Mouse (Mus musculus) liver, embryonic 16.5 days (tissue): ENCODE data around the gene Celf3. TPM values are rescaled to one million over a fixed set of nuclear protein-coding genes. Genes with fewer than 3 reads are reported as not detected.

Experiments used
- polyA plus RNA-seq: library from polyadenylated mRNA; unstranded; fragments of >200 nt; fragmentation: Nextera tagmentation; extraction: Ambion mirVana; gene quantifications from 2 replicates; pipeline ENCODE4 v1.2.1, GENCODE M21; 2015

Celf3 gene
- polyA plus RNA-seq, 1 experiment from 2014 or later, result 0.18 TPM

Other genes starting within 250 kb of the Celf3 start
- gene Gm4778, start 214.3 kb upstream of the Celf3 start, polyA plus RNA-seq, result not detected in 2 replicates
- gene Them4, start 168.2 kb upstream of the Celf3 start, polyA plus RNA-seq, result 4.4 and 4.6 TPM in 2 replicates
- not detected in 2 replicates for gene Them5, start 136.2 kb upstream of the Celf3 start, polyA plus RNA-seq
- not detected in 2 replicates for gene C2cd4d, start 115.9 kb upstream of the Celf3 start, polyA plus RNA-seq
- gene Rorc, start 105.5 kb upstream of the Celf3 start, polyA plus RNA-seq, result 2.2 and 2.3 TPM in 2 replicates
- 0.06 TPM in 2 replicates for gene Lingo4, start 79.8 kb upstream of the Celf3 start, polyA plus RNA-seq
- 8.1 and 9.6 TPM in 2 replicates for gene Tdrkh, start 65.0 kb upstream of the Celf3 start, polyA plus RNA-seq
- 33.5 and 33.8 TPM in 2 replicates for gene Mrpl9, start 35.0 kb upstream of the Celf3 start, polyA plus RNA-seq
- gene Oaz3, start 34.4 kb upstream of the Celf3 start, polyA plus RNA-seq, result 0.26 and 0.32 TPM in 2 replicates
- gene Riiad1, start 2.0 kb downstream of the Celf3 start, polyA plus RNA-seq, result 0.24 and 0.36 TPM in 2 replicates
- gene Snx27, start 104.4 kb downstream of the Celf3 start, polyA plus RNA-seq, result 10.2 and 12.3 TPM in 2 replicates
- gene Gm10972, start 164.8 kb downstream of the Celf3 start, polyA plus RNA-seq, result not detected in 2 replicates
- 13.2 and 13.3 TPM in 2 replicates for gene Tuft1, start 180.6 kb downstream of the Celf3 start, polyA plus RNA-seq
- 93.0 and 115 TPM in 2 replicates for gene Selenbp2, start 215.3 kb downstream of the Celf3 start, polyA plus RNA-seq